Mouse (Mus musculus): ENCODE measurements around the gene Mxd3. TPM values are rescaled to one million over a fixed set of nuclear protein-coding genes. Genes with fewer than 3 reads are reported as not detected.

Gene Mxd3
- 1 to 10 TPM; 1.2 to 2.2 TPM for total RNA-seq (2023)

GRCm38 (mm10) chr13:55329683-55330566 is at the start of gene Mxd3:
Gene Mxd3 (minus strand): TSS chr13:55329823.

DNA sequence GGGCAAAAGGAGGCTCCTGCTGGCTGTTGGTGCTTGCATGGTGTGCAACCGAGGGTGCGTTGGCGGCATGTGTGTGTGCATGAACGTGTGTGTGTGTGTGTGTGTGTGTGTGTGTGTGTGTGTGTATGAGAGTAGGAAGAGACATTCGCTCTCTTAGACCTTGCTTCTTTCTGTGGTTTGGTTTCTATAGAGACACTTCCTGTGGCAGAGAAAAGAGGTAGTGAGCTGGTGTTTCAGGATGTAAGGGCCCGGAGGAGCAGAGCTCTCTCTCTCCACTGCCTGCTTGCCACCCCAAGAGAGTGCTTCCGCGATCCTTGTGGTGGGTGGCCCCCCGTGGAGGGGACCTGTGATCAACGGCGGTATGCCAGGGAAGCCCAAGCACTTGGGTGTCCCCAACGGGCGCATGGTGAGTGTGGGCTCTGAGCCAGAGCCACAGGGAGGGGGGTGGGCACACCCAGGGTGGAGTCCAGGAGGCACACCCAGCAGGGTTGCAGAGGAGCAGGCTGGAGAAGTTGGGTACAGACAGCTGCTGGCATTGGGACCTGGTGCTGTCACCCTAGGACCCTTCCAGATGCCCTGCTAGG is 40.0 kb upstream of the Mxd3 start, which contains the start of gene Rgs14:
TSS of gene Rgs14 (plus strand) at position 202 of the 584 bp plus-strand sequence.

GRCm38 (mm10) chr13:55362453-55363060 is 32.9 kb upstream of the Mxd3 start, which contains the start of gene Lman2:
Gene Lman2 (minus strand): TSS chr13:55362783.

GRCm38 (mm10) chr13:55321434-55322129 is 8.0 kb downstream of the Mxd3 start, which contains the start of gene Rab24:
Gene Rab24 (minus strand): TSS chr13:55321946.

DNA sequence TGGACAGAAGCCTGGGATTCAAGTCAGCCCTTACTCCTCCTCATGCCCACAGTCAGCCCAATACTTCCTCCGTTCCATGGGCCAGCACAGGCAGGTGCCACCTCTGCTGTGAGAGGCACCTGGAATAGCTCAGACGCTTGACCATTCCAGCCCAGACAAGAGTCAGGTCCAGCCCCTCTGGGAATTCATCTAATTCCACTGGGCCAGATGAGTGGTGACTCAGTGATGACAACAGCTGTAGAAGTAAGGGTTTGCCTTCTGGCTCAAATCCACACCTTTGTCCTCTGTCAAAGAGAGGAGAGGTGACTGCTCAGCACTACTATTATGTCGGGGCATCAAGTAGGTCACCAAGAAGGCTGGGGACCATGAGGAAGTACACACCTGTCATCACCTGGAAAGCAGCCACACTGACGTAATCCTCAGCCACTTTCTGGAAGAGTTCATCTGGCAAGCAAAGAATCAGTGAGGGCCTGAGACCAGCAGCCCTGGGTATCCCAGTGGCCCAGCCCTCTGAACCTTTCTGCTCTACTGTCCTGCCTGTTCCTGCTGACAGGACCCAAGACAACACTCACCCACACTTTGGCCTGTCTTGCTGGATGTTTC is 9.6 kb downstream of the Mxd3 start, which contains the start of gene Prelid1:
TSS of gene Prelid1 (plus strand) at position 570 of the 603 bp plus-strand sequence.

Other genes starting within 250 kb of the Mxd3 start
- 10 to 100 TPM; 72.6 to 75.3 TPM for gene Uimc1, start 229.5 kb downstream of the Mxd3 start, total RNA-seq (2023)
- gene Zfp346, start 224.5 kb downstream of the Mxd3 start, total RNA-seq (2023), result 10 to 100 TPM; 44.0 to 44.3 TPM
- gene Gm17617, start 196.3 kb downstream of the Mxd3 start, total RNA-seq (2023), result not detected
- not detected for gene Fgfr4, start 177.2 kb downstream of the Mxd3 start, total RNA-seq (2023)
- 100 to 1,000 TPM; 193 to 232 TPM for gene Nsd1, start 120.0 kb downstream of the Mxd3 start, total RNA-seq (2023)
- 100 to 1,000 TPM; 145 to 150 TPM for gene Prelid1, start 9.3 kb downstream of the Mxd3 start, total RNA-seq (2023)
- 10 to 100 TPM; 65.3 to 71.0 TPM for gene Rab24, start 7.9 kb downstream of the Mxd3 start, total RNA-seq (2023)
- 100 to 1,000 TPM; 112 to 123 TPM for gene Lman2, start 33.0 kb upstream of the Mxd3 start, total RNA-seq (2023)
- 10 to 100 TPM; 74.5 to 83.7 TPM for gene Rgs14, start 39.9 kb upstream of the Mxd3 start, total RNA-seq (2023)
- gene Slc34a1, start 68.4 kb upstream of the Mxd3 start, total RNA-seq (2023), result 1 to 10 TPM in 1 of 2 experiments, not detected in 1; 1.0 TPM
- gene Pfn3, start 85.4 kb upstream of the Mxd3 start, total RNA-seq (2023), result not detected
- 1 to 10 TPM; 1.8 to 2.1 TPM for gene F12, start 97.0 kb upstream of the Mxd3 start, total RNA-seq (2023)
- gene Grk6, start 115.2 kb upstream of the Mxd3 start, total RNA-seq (2023), result 100 to 1,000 TPM; 498 to 536 TPM
- gene Prr7, start 134.4 kb upstream of the Mxd3 start, total RNA-seq (2023), result 10 to 100 TPM; 30.1 to 41.2 TPM
- under 1 TPM in 1 of 2 experiments, not detected in 1; 0.17 TPM for gene Dbn1, start 158.3 kb upstream of the Mxd3 start, total RNA-seq (2023)
- gene Pdlim7, start 183.9 kb upstream of the Mxd3 start, total RNA-seq (2023), result 10 to 100 TPM; 29.0 to 33.3 TPM
- 100 to 1,000 TPM; 322 TPM for gene Dok3, start 199.5 kb upstream of the Mxd3 start, total RNA-seq (2023)
- gene Ddx41, start 206.8 kb upstream of the Mxd3 start, total RNA-seq (2023), result 100 to 1,000 TPM; 135 to 147 TPM
- gene Fam193b, start 241.3 kb upstream of the Mxd3 start, total RNA-seq (2023), result 100 to 1,000 TPM; 148 to 159 TPM
- 10 to 100 TPM; 78.0 to 96.9 TPM for gene Tmed9, start 243.9 kb upstream of the Mxd3 start, total RNA-seq (2023)